Mouse (Mus musculus) activated CD4-positive, CD25-positive, alpha-beta regulatory T cell, adult 4 months (primary cell): ENCODE measurements around the gene Olfr18. TPM values are rescaled to one million over a fixed set of nuclear protein-coding genes. Genes with fewer than 3 reads are reported as not detected.
"Not testable (repeated sequence)": the region's sequence is repeated elsewhere in the genome, so short reads cannot be mapped to it uniquely, and the experiment has no call there.

Experiments
- ATAC-seq: one replicate; pipeline ENCODE4 v1.8.0; 2017
- polyA plus RNA-seq, 2 experiments: library from polyadenylated mRNA; unstranded; fragments of 100-300 nt; shearing (Covaris generic); gene quantifications; one replicate each; pipeline ENCODE4 v1.2.1; 2017

Gene Olfr18
- not detected for polyA plus RNA-seq

- no peak for ATAC-seq
Measured at GRCm38 (mm10) chr9:20335994-20336393, at the start of gene Olfr18. Gene Olfr18, minus strand, starts transcription at chr9:20336094.

GRCm38 (mm10) chr9:20385343-20385703 is 49.4 kb upstream of the Olfr18 start:
- peak; percentile 54 for ATAC-seq

- ATAC-seq, result peak; percentile 98
Measured at GRCm38 (mm10) chr9:20384532-20385342, 48.8 kb upstream of the Olfr18 start, which contains the start of gene Zfp560. Gene Zfp560, minus strand, starts transcription at chr9:20385177.

GRCm38 (mm10) chr9:20383659-20384058 is 47.8 kb upstream of the Olfr18 start:
- no peak for ATAC-seq

GRCm38 (mm10) chr9:20374712-20375111 is 38.8 kb upstream of the Olfr18 start:
- ATAC-seq, result no peak

GRCm38 (mm10) chr9:20367311-20367710 is 31.4 kb upstream of the Olfr18 start:
- no peak for ATAC-seq

GRCm38 (mm10) chr9:20348501-20348900 is 12.6 kb upstream of the Olfr18 start:
- no peak for ATAC-seq

- ATAC-seq, result no peak
Measured at GRCm38 (mm10) chr9:20298232-20298631, 37.7 kb downstream of the Olfr18 start, which contains the start of gene Olfr873. Gene Olfr873, plus strand, starts transcription at chr9:20298532.

GRCm38 (mm10) chr9:20295562-20295961 is 40.3 kb downstream of the Olfr18 start:
- ATAC-seq, result not testable (repeated sequence)

- no peak for ATAC-seq
Measured at GRCm38 (mm10) chr9:20282051-20282450, 53.8 kb downstream of the Olfr18 start, which contains the start of gene Olfr39. Gene Olfr39, plus strand, starts transcription at chr9:20282351.

Other genes starting within 250 kb of the Olfr18 start
- gene Olfr868, start 237.5 kb downstream of the Olfr18 start, polyA plus RNA-seq, result not detected
- not detected for gene Olfr869, start 207.1 kb downstream of the Olfr18 start, polyA plus RNA-seq
- not detected for gene Olfr870, start 162.0 kb downstream of the Olfr18 start, polyA plus RNA-seq
- gene Olfr871, start 123.9 kb downstream of the Olfr18 start, polyA plus RNA-seq, result not detected
- gene Olfr872, start 99.0 kb downstream of the Olfr18 start, polyA plus RNA-seq, result not detected
- not detected for gene Olfr39, start 53.7 kb downstream of the Olfr18 start, polyA plus RNA-seq
- not detected for gene Olfr873, start 37.6 kb downstream of the Olfr18 start, polyA plus RNA-seq
- 10 to 100 TPM; 24.4 to 41.2 TPM for gene Zfp560, start 49.1 kb upstream of the Olfr18 start, polyA plus RNA-seq
- gene Zfp26, start 124.1 kb upstream of the Olfr18 start, polyA plus RNA-seq, result 10 to 100 TPM; 16.1 to 25.9 TPM
- gene Zfp426, start 156.7 kb upstream of the Olfr18 start, polyA plus RNA-seq, result 10 to 100 TPM; 26.5 to 28.3 TPM
- gene Zfp266, start 185.3 kb upstream of the Olfr18 start, polyA plus RNA-seq, result 10 to 100 TPM; 44.4 to 47.6 TPM
- gene Zfp846, start 245.2 kb upstream of the Olfr18 start, polyA plus RNA-seq, result 10 to 100 TPM in 1 of 2 experiments, 1 to 10 TPM in 1; 9.0 to 16.1 TPM